Comparison of ENCODE assay signal across 8 mouse cellular contexts in the genomic region with DNA sequence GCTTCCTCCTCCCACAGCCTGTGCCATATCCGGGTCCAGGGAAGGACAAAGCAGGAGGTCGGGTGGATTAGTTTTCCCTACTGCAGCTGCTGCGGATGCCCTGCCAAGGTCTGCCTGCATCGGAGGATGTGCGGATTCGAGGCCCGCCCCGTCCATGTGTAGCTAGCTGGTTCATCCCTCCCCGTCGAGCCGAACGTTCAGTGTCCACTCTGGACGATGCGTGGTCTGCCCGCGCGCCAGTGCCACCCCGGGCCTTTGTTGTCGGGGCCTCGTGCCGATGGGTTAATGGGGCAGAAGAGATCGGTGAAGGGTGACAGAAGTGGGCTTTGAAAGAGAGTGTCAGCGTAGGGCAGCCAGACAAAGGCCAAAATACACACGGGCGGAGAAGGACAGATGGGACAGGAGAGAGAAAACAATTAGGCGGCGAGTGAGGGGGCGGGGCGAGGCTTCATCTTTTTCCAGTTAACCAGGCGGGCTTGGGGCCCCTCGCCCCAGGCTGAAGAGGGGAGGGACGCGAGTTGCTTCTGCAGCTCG. TPM values are rescaled to one million over a fixed set of nuclear protein-coding genes. Genes with fewer than 3 reads are reported as not detected.
DNase-seq lines count a peak whose midpoint lies in the region; ATAC-seq and TF ChIP-seq lines count a peak whose summit lies in the region.
"Had no signal": no experiment of that assay in that cellular context is flagged by ENCODE, and none has a peak within 500 bp of the region (broad histone marks: within the 10 kb centered on the region; RNA-seq: fewer than 3 reads in every experiment).

No protein-coding gene starts in this region.

- no peaks in the 10 kb centered on the region for H3K9me3 ChIP-seq in ES-Bruce4 (replicated peaks; ENCODE audit: control insufficient read depth, insufficient read depth, low read length, poor library complexity, severe bottlenecking)
- no peaks in the 10 kb centered on the region for H3K9me3 ChIP-seq in forebrain, embryonic 14.5 days (replicated peaks; ENCODE audit: control insufficient read depth, low read length)
- H3K9me3 ChIP-seq in midbrain, embryonic 13.5 days = no peaks in the 10 kb centered on the region

- peak overlapping the region; percentile 23 for H3K4me3 ChIP-seq in ES-Bruce4 (ENCODE audit: low read depth, low read length)
- H3K4me3 ChIP-seq in forebrain, embryonic 14.5 days (ENCODE audit: low read depth, low read length) = no peak overlapping the region
- no peak overlapping the region for H3K4me3 ChIP-seq in midbrain, embryonic 13.5 days (replicated peaks)
- H3K4me3 ChIP-seq: myocyte had no signal

- H3K27me3 ChIP-seq in ES-Bruce4 (ENCODE audit: control insufficient read depth, insufficient read depth, low read length, poor library complexity, severe bottlenecking) = peaks cover 8% of the 10 kb centered on the region
- H3K27me3 ChIP-seq in forebrain, embryonic 14.5 days (replicated peaks; ENCODE audit: control insufficient read depth, insufficient read depth, low read length) = peaks cover 46% of the 10 kb centered on the region
- peaks cover 80% of the 10 kb centered on the region for H3K27me3 ChIP-seq in midbrain, embryonic 13.5 days

- no peak for TF ChIP-seq CTCF in ES-Bruce4 (IDR thresholded peaks at IDR 0.05; ENCODE audit: low read depth, low read length)

- H3K27ac ChIP-seq in ES-Bruce4 (ENCODE audit: insufficient read depth, low read length) = no peak overlapping the region
- H3K27ac ChIP-seq in forebrain, embryonic 14.5 days (ENCODE audit: low read depth, low read length) = peak overlapping the region; percentile 72; the same call in 1 of the 2 replicates
- H3K27ac ChIP-seq in midbrain, embryonic 13.5 days = peak overlapping the region; percentile 77

- H3K4me2 ChIP-seq in forebrain, embryonic 14.5 days (ENCODE audit: low read length) = peak overlapping the region; percentile 33; the same call in 1 of the 2 replicates
- peak overlapping the region; percentile 22 for H3K4me2 ChIP-seq in midbrain, embryonic 13.5 days (replicated peaks)

- under 1% methylated on average over 34 of the region's 34 CpGs for WGBS in forebrain, embryonic 14.5 days
- WGBS in midbrain, embryonic 13.5 days = under 1% methylated on average over 34 of the region's 34 CpGs

- ATAC-seq in forebrain, embryonic 14.5 days = peak; percentile 63
- ATAC-seq in midbrain, embryonic 13.5 days = peak; percentile 56

- peak; percentile 30 for DNase-seq in R1 (ENCODE audit: low read depth, low spot score)
- DNase-seq in forebrain, embryonic 14.5 days (ENCODE audit: low spot score) = peak; percentile 71
- DNase-seq in frontal cortex, postnatal 25 days (ENCODE audit: low spot score in 2 of 2) = no peak
- no peak for DNase-seq in adrenal gland, adult 2 months
- no peak for DNase-seq in Muller cell, postnatal 12 days (ENCODE audit: inconsistent ontology term)

- TF ChIP-seq POLR2A in ES-Bruce4 (IDR thresholded peaks at IDR 0.05; ENCODE audit: insufficient read depth, low read length) = no peak

- no peak overlapping the region for H3K9ac ChIP-seq in ES-Bruce4 (ENCODE audit: low read depth, poor library complexity, severe bottlenecking)
- H3K9ac ChIP-seq in forebrain, embryonic 14.5 days (ENCODE audit: low read length) = no peak overlapping the region
- 0 out of 2 replicates have a peak overlapping the region, but pooled peaks have one; percentile 1 for H3K9ac ChIP-seq in midbrain, embryonic 13.5 days (replicated peaks)

- H3K4me1 ChIP-seq in ES-Bruce4 (ENCODE audit: control insufficient read depth, insufficient read depth, low read length) = no peaks in the 10 kb centered on the region
- peaks cover 15% of the 10 kb centered on the region for H3K4me1 ChIP-seq in forebrain, embryonic 14.5 days (ENCODE audit: control insufficient read depth, insufficient read depth, low read length)
- peaks cover 53% of the 10 kb centered on the region for H3K4me1 ChIP-seq in midbrain, embryonic 13.5 days (replicated peaks)

- H3K36me3 ChIP-seq in ES-Bruce4 (ENCODE audit: control insufficient read depth, insufficient read depth, low read length, poor library complexity, severe bottlenecking) = no peaks in the 10 kb centered on the region
- no peaks in the 10 kb centered on the region for H3K36me3 ChIP-seq in forebrain, embryonic 14.5 days (ENCODE audit: control insufficient read depth, insufficient read depth, low read length)
- H3K36me3 ChIP-seq in midbrain, embryonic 13.5 days = no peaks in the 10 kb centered on the region

- no peak for TF ChIP-seq EP300 in ES-Bruce4 (IDR thresholded peaks at IDR 0.05; ENCODE audit: insufficient read depth, low read depth, low read length)

RNA-seq across cellular contexts. Expression of a gene that starts 7.8 kb away (rescaled TPM):
- not detected in 2 replicates for polyA plus RNA-seq in ES-Bruce4 (2011; ENCODE audit: insufficient read depth, insufficient read length, low read depth, missing spikeins)
- polyA plus RNA-seq in forebrain, embryonic 14.5 days (2014; fragmentation: Nextera tagmentation; extraction: Ambion mirVana) = 2.3 and 3.5 TPM in 2 replicates
- 48.5 and 58.7 TPM in 2 replicates for polyA plus RNA-seq in midbrain, embryonic 13.5 days (2015; fragmentation: Nextera tagmentation; extraction: Ambion mirVana)
- not detected for total RNA-seq in adrenal gland, adult 2 months (2021)
- 0.04 TPM in 1 of 2 replicates, not detected in the other for polyA plus RNA-seq in adrenal gland, adult 2 months (2012; rRNA removed)
- polyA plus RNA-seq: myocyte had no signal

RNA-seq across cellular contexts. Expression of a gene that starts 51.1 kb away (rescaled TPM):
- polyA plus RNA-seq in ES-Bruce4 (2011; ENCODE audit: insufficient read depth, insufficient read length, low read depth, missing spikeins) = 10.7 and 11.3 TPM in 2 replicates
- 10.1 and 10.7 TPM in 2 replicates for polyA plus RNA-seq in forebrain, embryonic 14.5 days (2014; fragmentation: Nextera tagmentation; extraction: Ambion mirVana)
- 12.7 and 13.9 TPM in 2 replicates for polyA plus RNA-seq in midbrain, embryonic 13.5 days (2015; fragmentation: Nextera tagmentation; extraction: Ambion mirVana)
- total RNA-seq in adrenal gland, adult 2 months (2021) = 10 to 100 TPM; 27.5 to 44.8 TPM
- polyA plus RNA-seq in adrenal gland, adult 2 months (2012; rRNA removed) = 11.5 and 14.8 TPM in 2 replicates

Comparison
In these comparisons a context has a peak if more than half of its experiments do, and no peak if none do; other contexts are left out.
1. DNase-seq: peak in R1 (single experiment) and forebrain, embryonic 14.5 days (single experiment); none in frontal cortex, postnatal 25 days (0 of 2), adrenal gland, adult 2 months (single experiment) and Muller cell, postnatal 12 days (single experiment).
2. RNA of a gene that starts 7.8 kb away (polyA plus RNA-seq): 48.5 to 58.7 TPM in midbrain, embryonic 13.5 days; 2.3 to 3.5 TPM in forebrain, embryonic 14.5 days, not detected in ES-Bruce4 and 0.04 TPM in adrenal gland, adult 2 months; every median in the first group is over 10 times any median in the second.